Mouse (Mus musculus) layer of hippocampus, adult 8-10 months (tissue): ENCODE results near the gene Nelfb. TPM values are rescaled to one million over a fixed set of nuclear protein-coding genes. Genes with fewer than 3 reads are reported as not detected.
A peak's percentile ranks its signal among the peaks of the same experiment; 100 is the strongest.

Source experiments
- DNase-seq, 2 experiments: peaks; one replicate each; pipeline ENCODE4 v3.0.0; 2022; ENCODE audit warnings: low spot score in 2 of 2
- total RNA-seq, 4 experiments: library from RNA; stranded (reverse); gene quantifications; 2 replicates each; pipeline ENCODE4 v1.2.4; 2022

Gene Nelfb
- total RNA-seq, 4 experiments from 2014 or later, result 56.7 to 64.9 (median 64.0) TPM

- peak in 1 of 2 experiments; percentile 5 for DNase-seq
Measured at GRCm38 (mm10) chr2:25177076-25177475, 34.2 kb downstream of the Nelfb start.

GRCm38 (mm10) chr2:25176573-25176972, 34.7 kb downstream of the Nelfb start:
- peak in 1 of 2 experiments; percentile 10 for DNase-seq

- DNase-seq, result peak in 1 of 2 experiments; percentile 5
Measured at GRCm38 (mm10) chr2:25175690-25176078, 35.6 kb downstream of the Nelfb start.

GRCm38 (mm10) chr2:25174866-25175689, 36.2 kb downstream of the Nelfb start:
- DNase-seq, result no peak

- no peak for DNase-seq
Measured at GRCm38 (mm10) chr2:25173821-25174220, 37.5 kb downstream of the Nelfb start.

- DNase-seq, result no peak
Measured at GRCm38 (mm10) chr2:25172629-25173028, 38.7 kb downstream of the Nelfb start.

- DNase-seq, result peak in 1 of 2 experiments; percentile 70
Measured at GRCm38 (mm10) chr2:25171769-25172153, 39.5 kb downstream of the Nelfb start.

GRCm38 (mm10) chr2:25171101-25171768, 40.1 kb downstream of the Nelfb start:
- no peak for DNase-seq

GRCm38 (mm10) chr2:25170326-25171100, 40.8 kb downstream of the Nelfb start:
- DNase-seq, result no peak

GRCm38 (mm10) chr2:25169778-25170177, 41.5 kb downstream of the Nelfb start:
- no peak for DNase-seq

- no peak for DNase-seq
Measured at GRCm38 (mm10) chr2:25168665-25168978, 42.7 kb downstream of the Nelfb start.

- DNase-seq, result no peak
Measured at GRCm38 (mm10) chr2:25167919-25168664, 43.2 kb downstream of the Nelfb start.

GRCm38 (mm10) chr2:25167481-25167880, 43.8 kb downstream of the Nelfb start:
- DNase-seq, result no peak

- DNase-seq, result no peak
Measured at GRCm38 (mm10) chr2:25157655-25158054, 53.6 kb downstream of the Nelfb start.

- no peak for DNase-seq
Measured at GRCm38 (mm10) chr2:25156990-25157389, 54.3 kb downstream of the Nelfb start.

- DNase-seq, result no peak
Measured at GRCm38 (mm10) chr2:25156177-25156576, 55.1 kb downstream of the Nelfb start.

GRCm38 (mm10) chr2:25151280-25151956, 59.9 kb downstream of the Nelfb start:
- no peak for DNase-seq
